ENCODE assay signal across 14 mouse cellular contexts in the genomic region with DNA sequence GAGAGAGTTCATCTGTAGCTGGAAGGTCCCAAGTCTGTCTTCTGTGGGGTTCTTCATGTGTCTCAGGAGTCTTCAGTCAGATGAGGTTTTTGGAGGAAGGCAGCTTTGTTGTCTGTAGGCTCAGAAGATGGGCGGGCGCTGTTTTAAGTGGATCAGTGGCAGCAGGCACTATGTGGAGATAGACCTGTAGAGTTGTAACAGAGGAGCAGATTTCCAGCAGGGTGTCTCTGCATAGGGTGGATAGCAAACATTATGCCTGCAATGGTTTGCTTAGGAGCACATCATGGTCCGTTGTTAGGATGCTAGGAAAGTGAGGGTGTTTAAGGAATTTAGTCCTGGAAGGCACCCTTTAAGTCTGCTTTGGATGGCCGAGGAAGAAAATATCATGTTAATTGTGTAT. TPM values are rescaled to one million over a fixed set of nuclear protein-coding genes. Genes with fewer than 3 reads are reported as not detected.
A peak's percentile ranks its signal among the peaks of the same experiment; 100 is the strongest.
DNase-seq lines count a peak whose midpoint lies in the region; ATAC-seq and TF ChIP-seq lines count a peak whose summit lies in the region.
"Had no signal": no experiment of that assay in that cellular context is flagged by ENCODE, and none has a peak within 500 bp of the region (broad histone marks: within the 10 kb centered on the region; RNA-seq: fewer than 3 reads in every experiment).

No protein-coding gene starts in this region.

- TF ChIP-seq CTCF in forebrain, postnatal 0 days (IDR thresholded peaks at IDR 0.05; ENCODE audit: low read depth): no peak
- no peak for TF ChIP-seq CTCF in hindbrain, postnatal 0 days (IDR thresholded peaks at IDR 0.05; ENCODE audit: low read depth)

- no peak overlapping the region for H3K4me2 ChIP-seq in forebrain, postnatal 0 days (ENCODE audit: low read depth)
- peak overlapping the region; percentile 61; the same call in 1 of the 2 replicates for H3K4me2 ChIP-seq in hindbrain, embryonic 13.5 days
- no peak overlapping the region; the same call in 1 of the 2 replicates for H3K4me2 ChIP-seq in hindbrain, postnatal 0 days (ENCODE audit: low read depth, low read length)

- no peak overlapping the region for H3K9ac ChIP-seq in forebrain, postnatal 0 days
- H3K9ac ChIP-seq in hindbrain, embryonic 13.5 days: no peak overlapping the region
- H3K9ac ChIP-seq in hindbrain, postnatal 0 days (replicated peaks; ENCODE audit: low read length): no peak overlapping the region

- H3K36me3 ChIP-seq in forebrain, postnatal 0 days (ENCODE audit: insufficient read depth): no peaks in the 10 kb centered on the region
- H3K36me3 ChIP-seq in forebrain, embryonic 10.5 days (replicated peaks): no peaks in the 10 kb centered on the region
- no peaks in the 10 kb centered on the region for H3K36me3 ChIP-seq in hindbrain, embryonic 13.5 days
- H3K36me3 ChIP-seq in hindbrain, postnatal 0 days (ENCODE audit: insufficient read depth, low read length): no peaks in the 10 kb centered on the region
- H3K36me3 ChIP-seq: intestine, embryonic 15.5 days had no signal

- H3K4me1 ChIP-seq in forebrain, postnatal 0 days (ENCODE audit: insufficient read depth): no peaks in the 10 kb centered on the region
- H3K4me1 ChIP-seq in forebrain, embryonic 10.5 days: peaks cover 12% of the 10 kb centered on the region
- peaks cover 4% of the 10 kb centered on the region; the same call in 1 of the 2 replicates for H3K4me1 ChIP-seq in hindbrain, embryonic 13.5 days (replicated peaks)
- no peaks in the 10 kb centered on the region for H3K4me1 ChIP-seq in hindbrain, postnatal 0 days (ENCODE audit: insufficient read depth, low read length)

- DNase-seq in forebrain, postnatal 0 days: peak; percentile 14
- no peak for DNase-seq in forebrain, embryonic 10.5 days (ENCODE audit: extremely low spot score, low spot score)
- DNase-seq in hindbrain, postnatal 0 days (ENCODE audit: low spot score): no peak
- peak; percentile 20 for DNase-seq in thymus, postnatal 14 days
- no peak for DNase-seq in thymus, adult 18-20 months
- DNase-seq in urinary bladder, adult 18-20 months (ENCODE audit: low spot score in 2 of 2): no peak
- DNase-seq: layer of hippocampus, adult 9-11 months had no signal

- no peaks in the 10 kb centered on the region for H3K27me3 ChIP-seq in forebrain, postnatal 0 days (ENCODE audit: insufficient read depth, low read length)
- H3K27me3 ChIP-seq in forebrain, embryonic 10.5 days (ENCODE audit: poor library complexity, severe bottlenecking): no peaks in the 10 kb centered on the region
- H3K27me3 ChIP-seq in hindbrain, embryonic 13.5 days: no peaks in the 10 kb centered on the region
- H3K27me3 ChIP-seq in hindbrain, postnatal 0 days (ENCODE audit: insufficient read depth, low read length): no peaks in the 10 kb centered on the region
- H3K27me3 ChIP-seq: intestine, embryonic 15.5 days had no signal

- H3K9me3 ChIP-seq in forebrain, postnatal 0 days (ENCODE audit: low read length): no peaks in the 10 kb centered on the region
- no peaks in the 10 kb centered on the region for H3K9me3 ChIP-seq in forebrain, embryonic 10.5 days
- no peaks in the 10 kb centered on the region for H3K9me3 ChIP-seq in hindbrain, embryonic 13.5 days
- no peaks in the 10 kb centered on the region for H3K9me3 ChIP-seq in hindbrain, postnatal 0 days (ENCODE audit: low read length)
- H3K9me3 ChIP-seq: intestine, embryonic 15.5 days had no signal

- H3K27ac ChIP-seq in forebrain, postnatal 0 days (ENCODE audit: low read depth, low read length): no peak overlapping the region
- H3K27ac ChIP-seq in forebrain, embryonic 10.5 days: no peak overlapping the region
- H3K27ac ChIP-seq in hindbrain, embryonic 13.5 days: no peak overlapping the region
- no peak overlapping the region for H3K27ac ChIP-seq in hindbrain, postnatal 0 days
- H3K27ac ChIP-seq: intestine, embryonic 15.5 days had no signal

- H3K4me3 ChIP-seq in forebrain, postnatal 0 days (ENCODE audit: low read depth, low read length): no peak overlapping the region
- H3K4me3 ChIP-seq in forebrain, embryonic 10.5 days: no peak overlapping the region
- H3K4me3 ChIP-seq in hindbrain, embryonic 13.5 days: no peak overlapping the region
- H3K4me3 ChIP-seq in hindbrain, postnatal 0 days (ENCODE audit: low read length): no peak overlapping the region
- H3K4me3 ChIP-seq: myocyte had no signal

- 44% methylated on average over 4 of the region's 4 CpGs for WGBS in forebrain, postnatal 0 days
- 33% methylated on average over 4 of the region's 4 CpGs for WGBS in forebrain, embryonic 10.5 days
- 37% methylated on average over 4 of the region's 4 CpGs for WGBS in hindbrain, embryonic 13.5 days
- WGBS in hindbrain, postnatal 0 days: 53% methylated on average over 4 of the region's 4 CpGs

- ATAC-seq in forebrain, postnatal 0 days: no peak
- ATAC-seq in hindbrain, embryonic 13.5 days (ENCODE audit: low FRiP score): no peak
- no peak for ATAC-seq in hindbrain, postnatal 0 days
- no peak for ATAC-seq in cerebellum, adult (ENCODE audit: insufficient number of reproducible peaks, low FRiP score, low TSS enrichment)

RNA-seq across cellular contexts. Expression of a gene that starts 2.7 kb away (rescaled TPM):
- total RNA-seq in forebrain, postnatal 0 days (2014; rRNA removed): 0.46 and 0.76 TPM in 2 replicates
- polyA plus RNA-seq in forebrain, postnatal 0 days (2015; fragmentation: Nextera tagmentation; extraction: Ambion mirVana): 0.28 and 0.55 TPM in 2 replicates
- polyA plus RNA-seq in forebrain, embryonic 10.5 days (2016; fragmentation: Nextera tagmentation; extraction: Ambion mirVana): 0.10 TPM in 1 of 2 replicates, not detected in the other
- polyA plus RNA-seq in hindbrain, embryonic 13.5 days (2015; fragmentation: Nextera tagmentation; extraction: Ambion mirVana): 0.23 and 0.25 TPM in 2 replicates
- not detected in 2 replicates for total RNA-seq in hindbrain, postnatal 0 days (2014; rRNA removed)
- polyA plus RNA-seq in hindbrain, postnatal 0 days (2015; fragmentation: Nextera tagmentation; extraction: Ambion mirVana): 0.24 and 0.40 TPM in 2 replicates
- total RNA-seq: left cerebral cortex, postnatal 14 days had no signal
- polyA plus RNA-seq: adrenal gland, adult 2 months; myocyte had no signal

RNA-seq across cellular contexts. Expression of a gene that starts 52.3 kb away (rescaled TPM):
- total RNA-seq in forebrain, postnatal 0 days (2014; rRNA removed): not detected in 2 replicates
- polyA plus RNA-seq in forebrain, postnatal 0 days (2015; fragmentation: Nextera tagmentation; extraction: Ambion mirVana): not detected in 2 replicates
- not detected in 2 replicates for polyA plus RNA-seq in forebrain, embryonic 10.5 days (2016; fragmentation: Nextera tagmentation; extraction: Ambion mirVana)
- polyA plus RNA-seq in hindbrain, embryonic 13.5 days (2015; fragmentation: Nextera tagmentation; extraction: Ambion mirVana): not detected in 2 replicates
- total RNA-seq in hindbrain, postnatal 0 days (2014; rRNA removed): not detected in 2 replicates
- not detected in 2 replicates for polyA plus RNA-seq in hindbrain, postnatal 0 days (2015; fragmentation: Nextera tagmentation; extraction: Ambion mirVana)
- total RNA-seq: adrenal gland, adult 2 months; left cerebral cortex, postnatal 14 days had no signal
- polyA plus RNA-seq: adrenal gland, adult 2 months; embryonic facial prominence, embryonic 11.5 days; myocyte had no signal

Comparison
In these comparisons a context has a peak if more than half of its experiments do, and no peak if none do; other contexts are left out.
1. DNase-seq: peak in forebrain, postnatal 0 days (single experiment) and thymus, postnatal 14 days (single experiment); none in forebrain, embryonic 10.5 days (single experiment), hindbrain, postnatal 0 days (single experiment), thymus, adult 18-20 months (0 of 2) and urinary bladder, adult 18-20 months (0 of 2).